Mouse (Mus musculus): ENCODE results near the gene BC035044. TPM values are rescaled to one million over a fixed set of nuclear protein-coding genes. Genes with fewer than 3 reads are reported as not detected.

BC035044 gene
- 0.03 and 0.09 TPM in 2 replicates for polyA plus RNA-seq (2012; rRNA removed)

GRCm38 (mm10) chr6:128890948-128891355 lies at the start of gene BC035044:
Gene BC035044, minus strand, starts transcription at chr6:128891126.

GRCm38 (mm10) chr6:128934081-128934480 lies 43.2 kb upstream of the BC035044 start, which contains the start of gene Clec2g:
Gene Clec2g, plus strand, starts transcription at chr6:128934381.

GRCm38 (mm10) chr6:128887091-128887790 lies 3.7 kb downstream of the BC035044 start, which contains the start of gene Clec2i:
Gene Clec2i, plus strand, starts transcription at chr6:128887588.

GRCm38 (mm10) chr6:128826132-128826531 lies 64.8 kb downstream of the BC035044 start, which contains the start of the genes Gm44511 and Klrb1b:
Gene Gm44511, minus strand, starts transcription at chr6:128826315.
Gene Klrb1b, minus strand, starts transcription at chr6:128826331.

Other genes with a start within 250 kb of the BC035044 start
- 0.04 TPM in 1 of 2 replicates, not detected in the other for gene Clec2h, start 228.7 kb downstream of the BC035044 start, polyA plus RNA-seq (2012; rRNA removed)
- gene Klrb1, start 168.1 kb downstream of the BC035044 start, polyA plus RNA-seq (2012; rRNA removed), result not detected in 2 replicates
- 0.05 and 0.15 TPM in 2 replicates for gene Klrb1c, start 101.9 kb downstream of the BC035044 start, polyA plus RNA-seq (2012; rRNA removed)
- gene Gm44511, start 64.8 kb downstream of the BC035044 start, polyA plus RNA-seq (2012; rRNA removed), result not detected in 2 replicates
- gene Klrb1b, start 64.8 kb downstream of the BC035044 start, polyA plus RNA-seq (2012; rRNA removed), result 0.05 TPM in 1 of 2 replicates, not detected in the other
- not detected in 2 replicates for gene Clec2i, start 3.5 kb downstream of the BC035044 start, polyA plus RNA-seq (2012; rRNA removed)
- 0.36 and 0.46 TPM in 2 replicates for gene Clec2g, start 43.3 kb upstream of the BC035044 start, polyA plus RNA-seq (2012; rRNA removed)
- not detected in 2 replicates for gene Klrb1f, start 154.8 kb upstream of the BC035044 start, polyA plus RNA-seq (2012; rRNA removed)
- gene Clec2e, start 209.8 kb upstream of the BC035044 start, polyA plus RNA-seq (2012; rRNA removed), result 0.04 TPM in 1 of 2 replicates, not detected in the other

All from stomach, adult 2 months (tissue).